Mouse (Mus musculus) liver, embryonic 16.5 days (tissue): ENCODE measurements around the gene Cd5. TPM values are rescaled to one million over a fixed set of nuclear protein-coding genes. Genes with fewer than 3 reads are reported as not detected.

Experiments
- ATAC-seq: fragments of 200-750 bp; cut with Nextera tagmentation; 2 replicates; pipeline ENCODE4 v1.8.0; 2017; ENCODE audit warnings: low read depth, mild to moderate bottlenecking, moderate number of reproducible peaks, moderate library complexity
- H3K27ac ChIP-seq: fragments of 300-500 bp; sonication (generic); 2 replicates; pipeline ENCODE4 v1.5.1; 2014; ENCODE audit warnings: mild to moderate bottlenecking, low read length
- H3K27me3 ChIP-seq: fragments of 300-500 bp; sonication (generic); 2 replicates; pipeline ENCODE4 v1.6.1; 2014; ENCODE audit warnings: low read depth, low read length, mixed read lengths; ENCODE audit not compliant: control insufficient read depth, insufficient read depth
- H3K36me3 ChIP-seq: fragments of 300-500 bp; sonication (generic); 2 replicates; pipeline ENCODE4 v1.6.1; 2014; ENCODE audit warnings: mild to moderate bottlenecking; ENCODE audit not compliant: control insufficient read depth, insufficient read depth
- H3K4me1 ChIP-seq: fragments of 300-500 bp; sonication (generic); 2 replicates; pipeline ENCODE4 v1.6.1; 2014; ENCODE audit warnings: low read depth, low read length, mixed read lengths; ENCODE audit not compliant: control insufficient read depth
- H3K4me2 ChIP-seq: fragments of 300-500 bp; sonication (generic); 2 replicates; pipeline ENCODE4 v1.6.1; 2014; ENCODE audit warnings: low read depth, low read length, mixed read lengths
- H3K4me3 ChIP-seq: fragments of 300-500 bp; sonication (generic); 2 replicates; pipeline ENCODE4 v1.5.1; 2014; ENCODE audit warnings: low read depth, mild to moderate bottlenecking, low read length
- H3K9ac ChIP-seq: fragments of 300-500 bp; sonication (generic); 2 replicates; pipeline ENCODE4 v1.6.1; 2014; ENCODE audit warnings: low read depth, low read length
- H3K9me3 ChIP-seq: fragments of 300-500 bp; sonication (generic); replicated peaks from 2 replicates; pipeline ENCODE4 v1.6.1; 2016; ENCODE audit warnings: low read length; ENCODE audit not compliant: control insufficient read depth
- WGBS: fragments of 180-500 bp; shearing (Covaris S2); extraction: QIAGEN DNeasy Blood & Tissue Kit; methylation state at CpG from one replicate; pipeline ENCODE4 v1.1.7; 2014; ENCODE audit not compliant: insufficient replicate concordance; 5-methylcytosine and 5-hydroxymethylcytosine counted together
- polyA plus RNA-seq: library from polyadenylated mRNA; unstranded; fragments of >200 nt; fragmentation: Nextera tagmentation; extraction: Ambion mirVana; gene quantifications from 2 replicates; pipeline ENCODE4 v1.2.1, GENCODE M21; 2015

The Cd5 gene
- polyA plus RNA-seq, 1 experiment from 2014 or later, result not detected

GRCm38 (mm10) chr19:10738038-10738437 is 764 bp downstream of the Cd5 start:
- H3K9me3 ChIP-seq, result no peaks in the 10 kb centered on the region
- WGBS, result 68% methylated on average over 6 of the region's 6 CpGs
- no peak overlapping the region for H3K4me3 ChIP-seq
- no peak for ATAC-seq
- H3K4me2 ChIP-seq, result no peak overlapping the region
- H3K27me3 ChIP-seq, result no peaks in the 10 kb centered on the region
- no peaks in the 10 kb centered on the region for H3K4me1 ChIP-seq
- H3K9ac ChIP-seq, result no peak overlapping the region
- H3K27ac ChIP-seq, result no peak overlapping the region
- no peaks in the 10 kb centered on the region for H3K36me3 ChIP-seq

GRCm38 (mm10) chr19:10735861-10736260 is 2.9 kb downstream of the Cd5 start:
- H3K36me3 ChIP-seq, result no peaks in the 10 kb centered on the region
- H3K9me3 ChIP-seq, result no peaks in the 10 kb centered on the region
- 82% methylated on average over 7 of the region's 7 CpGs for WGBS

GRCm38 (mm10) chr19:10735061-10735460 is 3.7 kb downstream of the Cd5 start:
- Histone ChIP-seq H3K9ac (no peak overlapping the region), H3K27ac (no peak overlapping the region), H3K27me3 (no peaks in the 10 kb centered on the region), H3K4me3 (no peak overlapping the region), H3K4me2 (no peak overlapping the region), H3K36me3 (no peaks in the 10 kb centered on the region), H3K4me1 (no peaks in the 10 kb centered on the region), H3K9me3 (no peaks in the 10 kb centered on the region)
- 68% methylated on average over 3 of the region's 3 CpGs for WGBS
- no peak for ATAC-seq

More at GRCm38 (mm10) chr19:10735861-10736260, 2.9 kb downstream of the Cd5 start:
- Histone ChIP-seq H3K9ac (no peak overlapping the region), H3K4me1 (no peaks in the 10 kb centered on the region), H3K27me3 (no peaks in the 10 kb centered on the region), H3K4me3 (no peak overlapping the region), H3K27ac (no peak overlapping the region), H3K4me2 (no peak overlapping the region)
- no peak for ATAC-seq

GRCm38 (mm10) chr19:10734554-10734953 is 4.2 kb downstream of the Cd5 start:
- Histone ChIP-seq H3K9ac (no peak overlapping the region), H3K27me3 (no peaks in the 10 kb centered on the region), H3K9me3 (no peaks in the 10 kb centered on the region), H3K4me1 (no peaks in the 10 kb centered on the region), H3K4me3 (no peak overlapping the region), H3K27ac (no peak overlapping the region), H3K36me3 (no peaks in the 10 kb centered on the region), H3K4me2 (no peak overlapping the region)
- 70% methylated on average over 7 of the region's 7 CpGs for WGBS
- no peak for ATAC-seq

- Histone ChIP-seq H3K4me3 (no peak overlapping the region), H3K27ac (no peak overlapping the region), H3K27me3 (no peaks in the 10 kb centered on the region), H3K36me3 (no peaks in the 10 kb centered on the region), H3K9me3 (no peaks in the 10 kb centered on the region), H3K9ac (no peak overlapping the region), H3K4me2 (no peak overlapping the region), H3K4me1 (no peaks in the 10 kb centered on the region)
- 64% methylated on average over 10 of the region's 10 CpGs for WGBS
- no peak for ATAC-seq
Measured at GRCm38 (mm10) chr19:10733501-10734127, 5.2 kb downstream of the Cd5 start.

- Histone ChIP-seq H3K9ac (no peak overlapping the region), H3K9me3 (no peaks in the 10 kb centered on the region), H3K36me3 (no peaks in the 10 kb centered on the region), H3K27me3 (no peaks in the 10 kb centered on the region), H3K4me1 (no peaks in the 10 kb centered on the region), H3K4me2 (no peak overlapping the region), H3K4me3 (no peak overlapping the region), H3K27ac (no peak overlapping the region)
- ATAC-seq, result no peak
- 78% methylated on average over 7 of the region's 7 CpGs for WGBS
Measured at GRCm38 (mm10) chr19:10732741-10733140, 6.1 kb downstream of the Cd5 start.

GRCm38 (mm10) chr19:10731975-10732374 is 6.8 kb downstream of the Cd5 start:
- H3K9ac ChIP-seq, result no peak overlapping the region
- H3K4me2 ChIP-seq, result no peak overlapping the region
- no peaks in the 10 kb centered on the region for H3K9me3 ChIP-seq
- H3K4me1 ChIP-seq, result no peaks in the 10 kb centered on the region
- H3K27ac ChIP-seq, result no peak overlapping the region
- no peaks in the 10 kb centered on the region for H3K36me3 ChIP-seq
- no peak for ATAC-seq
- no peak overlapping the region for H3K4me3 ChIP-seq
- H3K27me3 ChIP-seq, result no peaks in the 10 kb centered on the region
- 71% methylated on average over 7 of the region's 7 CpGs for WGBS

- H3K4me2 ChIP-seq, result no peak overlapping the region
- no peaks in the 10 kb centered on the region for H3K4me1 ChIP-seq
- WGBS, result 59% methylated on average over 5 of the region's 5 CpGs
- H3K27ac ChIP-seq, result no peak overlapping the region
- no peak overlapping the region for H3K4me3 ChIP-seq
- no peak for ATAC-seq
- no peak overlapping the region for H3K9ac ChIP-seq
- H3K36me3 ChIP-seq, result no peaks in the 10 kb centered on the region
- no peaks in the 10 kb centered on the region for H3K27me3 ChIP-seq
- no peaks in the 10 kb centered on the region for H3K9me3 ChIP-seq
Measured at GRCm38 (mm10) chr19:10730469-10730868, 8.3 kb downstream of the Cd5 start.

GRCm38 (mm10) chr19:10729889-10730288 is 8.9 kb downstream of the Cd5 start:
- H3K27ac ChIP-seq, result no peak overlapping the region
- no peaks in the 10 kb centered on the region for H3K9me3 ChIP-seq
- ATAC-seq, result no peak
- H3K4me2 ChIP-seq, result no peak overlapping the region
- no peaks in the 10 kb centered on the region for H3K27me3 ChIP-seq
- no peak overlapping the region for H3K4me3 ChIP-seq
- H3K36me3 ChIP-seq, result no peaks in the 10 kb centered on the region
- 57% methylated on average over 10 of the region's 10 CpGs for WGBS
- no peaks in the 10 kb centered on the region for H3K4me1 ChIP-seq
- no peak overlapping the region for H3K9ac ChIP-seq
